ENCODE assay signal across 8 mouse cellular contexts in the genomic region with DNA sequence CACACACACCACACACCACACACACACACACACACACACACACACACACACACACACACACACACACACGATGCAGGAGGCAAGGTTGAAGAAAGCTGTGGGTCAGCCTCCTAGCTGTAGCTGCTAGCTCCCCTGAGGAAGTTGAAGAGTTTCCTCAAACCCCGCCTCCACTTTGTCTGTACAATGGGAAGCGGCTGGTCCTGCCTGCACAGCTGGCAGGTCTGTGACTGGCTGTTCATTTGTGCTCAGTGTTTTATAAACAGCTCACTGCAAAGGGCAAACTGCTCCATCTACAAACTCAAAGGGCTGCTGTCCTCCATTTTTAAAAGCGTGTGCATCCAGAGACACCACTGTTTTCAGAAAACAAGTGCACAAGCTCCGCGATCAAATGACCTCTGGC.
DNase-seq lines count a peak whose midpoint lies in the region; ATAC-seq and TF ChIP-seq lines count a peak whose summit lies in the region.

No protein-coding gene starts in this region.

- 27% methylated on average over 6 of the region's 6 CpGs for WGBS in kidney, postnatal 0 days
- 49% methylated on average over 6 of the region's 6 CpGs for WGBS in kidney, embryonic 14.5 days
- 39% methylated on average over 6 of the region's 6 CpGs for WGBS in forebrain, embryonic 11.5 days

- no peaks in the 10 kb centered on the region for H3K27me3 ChIP-seq in kidney, postnatal 0 days (ENCODE audit: insufficient read depth, low read length)
- no peaks in the 10 kb centered on the region for H3K27me3 ChIP-seq in kidney, embryonic 14.5 days (ENCODE audit: control insufficient read depth, insufficient read depth, low read length)
- H3K27me3 ChIP-seq in forebrain, embryonic 11.5 days (ENCODE audit: control insufficient read depth, insufficient read depth, low read length) = no peaks in the 10 kb centered on the region

- H3K9me3 ChIP-seq in kidney, postnatal 0 days (replicated peaks; ENCODE audit: low read length) = 0 out of 2 replicates have a peak, but pooled peaks cover 10% of the 10 kb centered on the region
- peaks cover 6% of the 10 kb centered on the region; the same call in 1 of the 2 replicates for H3K9me3 ChIP-seq in kidney, embryonic 14.5 days (ENCODE audit: control insufficient read depth, low read length)
- H3K9me3 ChIP-seq in forebrain, embryonic 11.5 days (ENCODE audit: control insufficient read depth, low read length) = no peaks in the 10 kb centered on the region; the same call in 1 of the 2 replicates

- no peak overlapping the region for H3K4me2 ChIP-seq in kidney, postnatal 0 days (ENCODE audit: low read length)
- no peak overlapping the region for H3K4me2 ChIP-seq in kidney, embryonic 14.5 days (replicated peaks; ENCODE audit: low read depth, low read length)
- H3K4me2 ChIP-seq in forebrain, embryonic 11.5 days (ENCODE audit: low read depth, low read length, severe bottlenecking) = no peak overlapping the region

- H3K36me3 ChIP-seq in kidney, postnatal 0 days (ENCODE audit: insufficient read depth, low read length) = 0 out of 2 replicates have a peak, but pooled peaks cover 5% of the 10 kb centered on the region
- H3K36me3 ChIP-seq in kidney, embryonic 14.5 days (ENCODE audit: control insufficient read depth, insufficient read depth, low read length) = peaks cover 11% of the 10 kb centered on the region; the same call in 1 of the 2 replicates
- H3K36me3 ChIP-seq in forebrain, embryonic 11.5 days (ENCODE audit: control insufficient read depth, insufficient read depth, low read length) = no peaks in the 10 kb centered on the region

- ATAC-seq in kidney, postnatal 0 days (replicated peaks; ENCODE audit: low FRiP score, low read depth) = no peak
- no peak for ATAC-seq in kidney, embryonic 14.5 days (ENCODE audit: low FRiP score, low TSS enrichment)
- peak; percentile 48 for ATAC-seq in inflammation-experienced regulatory T-cells, adult 6 months
- no peak for ATAC-seq in forebrain, embryonic 11.5 days (replicated peaks; ENCODE audit: low FRiP score)
- ATAC-seq in cerebellum, adult (ENCODE audit: insufficient number of reproducible peaks, low FRiP score, low TSS enrichment) = no peak

- no peak overlapping the region for H3K27ac ChIP-seq in kidney, postnatal 0 days
- H3K27ac ChIP-seq in kidney, embryonic 14.5 days (ENCODE audit: low read depth, low read length) = no peak overlapping the region
- H3K27ac ChIP-seq in forebrain, embryonic 11.5 days (ENCODE audit: low read depth, low read length) = no peak overlapping the region

- H3K4me3 ChIP-seq in kidney, postnatal 0 days (replicated peaks; ENCODE audit: low read depth, low read length) = no peak overlapping the region
- H3K4me3 ChIP-seq in kidney, embryonic 14.5 days (ENCODE audit: low read length) = no peak overlapping the region
- H3K4me3 ChIP-seq in forebrain, embryonic 11.5 days (ENCODE audit: low read depth, low read length) = no peak overlapping the region

- H3K9ac ChIP-seq in kidney, postnatal 0 days (ENCODE audit: low read depth, low read length) = no peak overlapping the region
- H3K9ac ChIP-seq in kidney, embryonic 14.5 days (ENCODE audit: low read depth, low read length) = no peak overlapping the region
- no peak overlapping the region for H3K9ac ChIP-seq in forebrain, embryonic 11.5 days (ENCODE audit: low read length)

- DNase-seq in kidney, postnatal 0 days (ENCODE audit: low spot score) = peak; percentile 71
- peak; percentile 42 for DNase-seq in NIH3T3 (ENCODE audit: low read depth)
- peak; percentile 20 for DNase-seq in retina, embryonic 14.5 days (ENCODE audit: low spot score)
- DNase-seq in right cerebral cortex, postnatal 10 days (ENCODE audit: low spot score in 2 of 2) = no peak
- no peak for DNase-seq in forebrain, embryonic 11.5 days (ENCODE audit: low spot score)

- H3K4me1 ChIP-seq in kidney, postnatal 0 days (replicated peaks; ENCODE audit: insufficient read depth, low read length) = no peaks in the 10 kb centered on the region
- no peaks in the 10 kb centered on the region for H3K4me1 ChIP-seq in kidney, embryonic 14.5 days (ENCODE audit: control insufficient read depth, insufficient read depth, low read length)
- no peaks in the 10 kb centered on the region; the same call in 1 of the 2 replicates for H3K4me1 ChIP-seq in forebrain, embryonic 11.5 days (replicated peaks; ENCODE audit: control insufficient read depth, insufficient read depth, low read length)

- TF ChIP-seq CTCF in kidney, postnatal 0 days (IDR thresholded peaks at IDR 0.05; ENCODE audit: low read depth) = 0 out of 2 replicates have a peak, but pooled peaks have one; percentile 3

Comparison
In these comparisons a context has a peak if more than half of its experiments do, and no peak if none do; other contexts are left out.
1. DNase-seq: peak in kidney, postnatal 0 days (single experiment), NIH3T3 (single experiment) and retina, embryonic 14.5 days (single experiment); none in right cerebral cortex, postnatal 10 days (0 of 2) and forebrain, embryonic 11.5 days (single experiment).